Mouse (Mus musculus): ENCODE measurements around the gene Mrvi1.
"Not testable (repeated sequence)": the region's sequence is repeated elsewhere in the genome, so short reads cannot be mapped to it uniquely, and the experiment has no call there.

Mrvi1 gene

GRCm38 (mm10) chr7:110897202-110897601, 85.1 kb downstream of the Mrvi1 start:
- H3K9me3 ChIP-seq (ENCODE audit: low read length) = no peaks in the 10 kb centered on the region
- H3K4me3 ChIP-seq (replicated peaks; ENCODE audit: low read length) = no peak overlapping the region
- TF ChIP-seq NANOG (IDR thresholded peaks at IDR 0.05; ENCODE audit: borderline replicate concordance, low read length) (no peak), CTCF (conservative IDR thresholded peaks at IDR 0.05; ENCODE audit: low read length) (no peak), POU5F1 (IDR thresholded peaks at IDR 0.05; ENCODE audit: borderline replicate concordance, low read length) (no peak)

DNA sequence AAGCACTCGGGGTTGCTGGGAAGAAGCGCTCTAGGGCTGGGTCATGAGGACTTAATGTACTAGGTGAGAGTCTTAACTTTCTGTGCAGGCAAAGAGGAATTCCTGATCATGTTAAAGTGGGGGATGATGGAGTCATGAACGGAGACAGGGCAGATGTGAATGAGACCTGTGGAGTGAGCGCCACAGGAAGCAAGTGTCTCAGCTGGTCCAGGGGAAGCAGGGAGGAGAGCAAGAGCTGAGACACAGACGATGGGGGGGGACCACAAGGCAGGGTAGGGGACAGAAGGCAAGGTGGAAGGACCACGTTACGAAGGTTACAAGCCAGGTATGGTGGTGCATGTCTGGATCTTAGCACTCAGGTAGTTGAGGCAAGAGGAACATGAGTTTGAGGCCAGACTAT, 85.8 kb downstream of the Mrvi1 start:
- H3K4me3 ChIP-seq (replicated peaks; ENCODE audit: low read length) = no peak overlapping the region

More at GRCm38 (mm10) chr7:110897202-110897601, 85.1 kb downstream of the Mrvi1 start:
- peaks cover 7% of the 10 kb centered on the region; the same call in 1 of the 2 replicates for H3K4me1 ChIP-seq (replicated peaks; ENCODE audit: low read depth, low read length)
- H3K27me3 ChIP-seq (ENCODE audit: insufficient read depth, low read length) = peaks cover 7% of the 10 kb centered on the region; the same call in 1 of the 2 replicates
- H3K36me3 ChIP-seq (ENCODE audit: insufficient read depth, low read length) = no peaks in the 10 kb centered on the region

DNA sequence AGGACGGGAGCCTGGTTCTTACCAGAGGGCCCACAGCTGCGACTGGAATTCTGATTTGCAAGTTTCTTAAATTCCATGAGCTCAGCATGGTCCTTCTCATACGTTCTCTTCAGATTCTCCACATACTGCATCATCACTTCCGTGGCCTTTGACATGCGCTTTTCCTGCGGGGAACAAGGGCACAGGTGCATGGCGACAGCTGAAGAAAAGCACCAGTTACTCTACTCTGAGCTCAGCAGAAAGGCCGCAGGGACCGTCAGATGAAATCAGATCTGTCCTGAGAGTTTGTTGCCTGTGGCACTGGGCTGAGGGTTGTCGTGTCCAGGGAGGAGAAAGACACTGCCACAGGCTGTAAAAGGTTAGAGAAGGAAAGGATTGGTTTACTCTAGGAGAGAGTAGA, 86.5 kb downstream of the Mrvi1 start:
- not testable (repeated sequence) for H3K36me3 ChIP-seq (ENCODE audit: insufficient read depth, low read length); H3K4me1 ChIP-seq (replicated peaks; ENCODE audit: low read depth, low read length); H3K4me3 ChIP-seq (replicated peaks; ENCODE audit: low read length)

More for the DNA sequence above, 85.8 kb downstream of the Mrvi1 start:
- Histone ChIP-seq H3K27me3 (ENCODE audit: insufficient read depth, low read length) (peaks cover 9% of the 10 kb centered on the region; the same call in 1 of the 2 replicates), H3K4me1 (replicated peaks; ENCODE audit: low read depth, low read length) (peaks cover 8% of the 10 kb centered on the region), H3K36me3 (ENCODE audit: insufficient read depth, low read length) (no peaks in the 10 kb centered on the region), H3K9me3 (ENCODE audit: low read length) (no peaks in the 10 kb centered on the region)
- TF ChIP-seq NANOG (IDR thresholded peaks at IDR 0.05; ENCODE audit: borderline replicate concordance, low read length) (no peak), POU5F1 (IDR thresholded peaks at IDR 0.05; ENCODE audit: borderline replicate concordance, low read length) (no peak), CTCF (conservative IDR thresholded peaks at IDR 0.05; ENCODE audit: low read length) (no peak)

DNA sequence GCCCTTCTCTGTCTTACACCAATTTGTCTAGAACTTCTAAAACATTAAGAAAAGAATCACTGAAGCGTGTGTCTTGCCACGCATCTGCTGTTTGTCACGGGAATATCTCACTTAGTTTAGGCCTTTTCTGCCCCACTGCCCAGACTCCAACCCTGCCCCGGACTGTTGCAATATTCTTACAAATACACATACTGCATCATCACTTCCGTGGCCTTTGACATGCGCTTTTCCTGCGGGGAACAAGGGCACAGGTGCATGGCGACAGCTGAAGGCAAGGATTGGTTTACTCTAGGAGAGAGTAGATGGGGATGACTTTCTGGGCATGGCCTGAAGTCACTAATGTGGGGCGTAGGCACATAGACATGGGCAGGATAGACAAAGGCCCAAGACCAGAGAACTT, 87.6 kb downstream of the Mrvi1 start:
- peaks cover 8% of the 10 kb centered on the region for H3K4me1 ChIP-seq (replicated peaks; ENCODE audit: low read depth, low read length)
- TF ChIP-seq NANOG (IDR thresholded peaks at IDR 0.05; ENCODE audit: borderline replicate concordance, low read length) (no peak), POU5F1 (IDR thresholded peaks at IDR 0.05; ENCODE audit: borderline replicate concordance, low read length) (no peak)
- H3K9me3 ChIP-seq (ENCODE audit: low read length) = no peaks in the 10 kb centered on the region
- H3K27me3 ChIP-seq (ENCODE audit: insufficient read depth, low read length) = peaks cover 10% of the 10 kb centered on the region; the same call in 1 of the 2 replicates
- H3K4me3 ChIP-seq (replicated peaks; ENCODE audit: low read length) = no peak overlapping the region
- H3K36me3 ChIP-seq (ENCODE audit: insufficient read depth, low read length) = no peaks in the 10 kb centered on the region

More for the DNA sequence above, 86.5 kb downstream of the Mrvi1 start:
- H3K9me3 ChIP-seq (ENCODE audit: low read length) = not testable (repeated sequence)
- H3K27me3 ChIP-seq (ENCODE audit: insufficient read depth, low read length) = peaks cover 10% of the 10 kb centered on the region; the same call in 1 of the 2 replicates

- no peaks in the 10 kb centered on the region for H3K9me3 ChIP-seq (ENCODE audit: low read length)
- peaks cover 10% of the 10 kb centered on the region; the same call in 1 of the 2 replicates for H3K27me3 ChIP-seq (ENCODE audit: insufficient read depth, low read length)
- H3K36me3 ChIP-seq (ENCODE audit: insufficient read depth, low read length) = no peaks in the 10 kb centered on the region
- TF ChIP-seq CTCF (conservative IDR thresholded peaks at IDR 0.05; ENCODE audit: low read length) (no peak), NANOG (IDR thresholded peaks at IDR 0.05; ENCODE audit: borderline replicate concordance, low read length) (no peak), POU5F1 (IDR thresholded peaks at IDR 0.05; ENCODE audit: borderline replicate concordance, low read length) (no peak)
- peaks cover 8% of the 10 kb centered on the region for H3K4me1 ChIP-seq (replicated peaks; ENCODE audit: low read depth, low read length)
- H3K4me3 ChIP-seq (replicated peaks; ENCODE audit: low read length) = no peak overlapping the region
Observed at GRCm38 (mm10) chr7:110893943-110894610, 88.2 kb downstream of the Mrvi1 start.

- TF ChIP-seq NANOG (IDR thresholded peaks at IDR 0.05; ENCODE audit: borderline replicate concordance, low read length) (no peak), POU5F1 (IDR thresholded peaks at IDR 0.05; ENCODE audit: borderline replicate concordance, low read length) (no peak), CTCF (conservative IDR thresholded peaks at IDR 0.05; ENCODE audit: low read length) (no peak)
- Histone ChIP-seq H3K4me1 (replicated peaks; ENCODE audit: low read depth, low read length) (peaks cover 5% of the 10 kb centered on the region), H3K27me3 (ENCODE audit: insufficient read depth, low read length) (peaks cover 7% of the 10 kb centered on the region), H3K9me3 (ENCODE audit: low read length) (no peaks in the 10 kb centered on the region), H3K4me3 (replicated peaks; ENCODE audit: low read length) (no peak overlapping the region), H3K36me3 (ENCODE audit: insufficient read depth, low read length) (no peaks in the 10 kb centered on the region)
Observed at GRCm38 (mm10) chr7:110891501-110891986, 90.7 kb downstream of the Mrvi1 start.

- no peak overlapping the region for H3K4me3 ChIP-seq (replicated peaks; ENCODE audit: low read length)
- H3K27me3 ChIP-seq (ENCODE audit: insufficient read depth, low read length) = peaks cover 4% of the 10 kb centered on the region; the same call in 1 of the 2 replicates
- TF ChIP-seq POU5F1 (IDR thresholded peaks at IDR 0.05; ENCODE audit: borderline replicate concordance, low read length) (no peak), CTCF (conservative IDR thresholded peaks at IDR 0.05; ENCODE audit: low read length) (no peak), NANOG (IDR thresholded peaks at IDR 0.05; ENCODE audit: borderline replicate concordance, low read length) (no peak)
- H3K4me1 ChIP-seq (replicated peaks; ENCODE audit: low read depth, low read length) = no peaks in the 10 kb centered on the region
- no peaks in the 10 kb centered on the region for H3K36me3 ChIP-seq (ENCODE audit: insufficient read depth, low read length)
- H3K9me3 ChIP-seq (ENCODE audit: low read length) = peaks cover 13% of the 10 kb centered on the region
Observed at GRCm38 (mm10) chr7:110881746-110882333, 100.4 kb downstream of the Mrvi1 start.

DNA sequence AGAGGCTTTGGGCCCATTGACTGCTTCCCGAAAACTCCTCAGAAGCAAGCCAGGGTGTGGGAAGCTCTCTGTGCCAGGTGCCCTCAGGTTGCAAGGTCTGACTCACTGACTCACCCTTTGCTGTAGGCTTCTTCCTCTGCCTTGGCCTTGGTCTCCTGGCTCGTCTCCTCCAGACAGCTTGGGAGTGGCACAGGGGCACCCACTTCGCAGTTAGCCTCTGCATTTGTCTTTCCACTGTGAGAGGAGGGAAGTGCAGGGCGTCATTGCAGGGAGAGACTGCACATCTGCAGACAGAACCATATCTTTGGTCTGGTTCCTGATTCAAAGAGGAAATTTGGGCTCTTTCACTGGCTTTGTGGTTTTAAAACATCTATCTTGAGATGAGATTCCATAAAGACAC, 104.2 kb downstream of the Mrvi1 start:
- Histone ChIP-seq H3K9me3 (ENCODE audit: low read length) (peaks cover 19% of the 10 kb centered on the region), H3K4me1 (replicated peaks; ENCODE audit: low read depth, low read length) (peaks cover 7% of the 10 kb centered on the region), H3K4me3 (replicated peaks; ENCODE audit: low read length) (no peak overlapping the region), H3K36me3 (ENCODE audit: insufficient read depth, low read length) (no peaks in the 10 kb centered on the region), H3K27me3 (ENCODE audit: insufficient read depth, low read length) (no peaks in the 10 kb centered on the region)
- TF ChIP-seq POU5F1 (IDR thresholded peaks at IDR 0.05; ENCODE audit: borderline replicate concordance, low read length) = no peak
- TF ChIP-seq CTCF (conservative IDR thresholded peaks at IDR 0.05; ENCODE audit: low read length) = no peak
- TF ChIP-seq NANOG (IDR thresholded peaks at IDR 0.05; ENCODE audit: borderline replicate concordance, low read length) = no peak

All from E14TG2a.4 (cell line).